Mouse (Mus musculus) stomach, embryonic 14.5 days (tissue): ENCODE measurements around the gene Sstr2. TPM values are rescaled to one million over a fixed set of nuclear protein-coding genes. Genes with fewer than 3 reads are reported as not detected.

Source experiments
- ATAC-seq: fragments of 200-750 bp; cut with Nextera tagmentation; 2 replicates; pipeline ENCODE4 v1.8.0; 2017; ENCODE audit warnings: low read depth, moderate TSS enrichment; ENCODE audit not compliant: insufficient number of reproducible peaks, insufficient read depth, low FRiP score
- H3K27ac ChIP-seq: fragments of 300-500 bp; sonication (generic); 2 replicates; pipeline ENCODE4 v1.5.1; 2014; ENCODE audit warnings: mild to moderate bottlenecking, low read length, moderate library complexity, mixed read lengths
- H3K27me3 ChIP-seq: fragments of 300-500 bp; sonication (generic); 2 replicates; pipeline ENCODE4 v1.6.1; 2014; ENCODE audit warnings: low read length, control low read depth, mixed read lengths; ENCODE audit not compliant: control insufficient read depth, insufficient read depth
- H3K36me3 ChIP-seq: fragments of 300-500 bp; sonication (generic); 2 replicates; pipeline ENCODE4 v1.6.1; 2014; ENCODE audit warnings: mild to moderate bottlenecking, control low read depth, low read length, moderate library complexity, mixed read lengths; ENCODE audit not compliant: control insufficient read depth, insufficient read depth
- H3K4me1 ChIP-seq: fragments of 300-500 bp; sonication (generic); 2 replicates; pipeline ENCODE4 v1.6.1; 2014; ENCODE audit warnings: low read length, control low read depth, mixed read lengths; ENCODE audit not compliant: control insufficient read depth, insufficient read depth
- H3K4me2 ChIP-seq: fragments of 300-500 bp; sonication (generic); replicated peaks from 2 replicates; pipeline ENCODE4 v1.6.1; 2014; ENCODE audit warnings: low read depth, low read length, control low read depth
- H3K4me3 ChIP-seq: fragments of 300-500 bp; sonication (generic); 2 replicates; pipeline ENCODE4 v1.5.1; 2014; ENCODE audit warnings: low read depth, low read length, control low read depth
- H3K9ac ChIP-seq: fragments of 300-500 bp; sonication (generic); replicated peaks from 2 replicates; pipeline ENCODE4 v1.6.1; 2014; ENCODE audit warnings: low read depth, mild to moderate bottlenecking, control low read depth, low read length, moderate library complexity, mixed read lengths
- H3K9me3 ChIP-seq: fragments of 300-500 bp; sonication (generic); 2 replicates; pipeline ENCODE4 v1.6.1; 2016; ENCODE audit warnings: low read depth, low read length, control low read depth; ENCODE audit not compliant: control insufficient read depth
- WGBS: fragments of 180-500 bp; shearing (Covaris S2); extraction: QIAGEN DNeasy Blood & Tissue Kit; methylation state at CpG from one replicate; pipeline ENCODE4 v1.1.7; 2014; 5-methylcytosine and 5-hydroxymethylcytosine counted together
- polyA plus RNA-seq: library from polyadenylated mRNA; unstranded; fragments of >200 nt; fragmentation: Nextera tagmentation; extraction: Ambion mirVana; gene quantifications from 2 replicates; pipeline ENCODE4 v1.2.1, GENCODE M21; 2014

Gene Sstr2
- polyA plus RNA-seq: 0.56 and 2.0 TPM in 2 replicates

DNA sequence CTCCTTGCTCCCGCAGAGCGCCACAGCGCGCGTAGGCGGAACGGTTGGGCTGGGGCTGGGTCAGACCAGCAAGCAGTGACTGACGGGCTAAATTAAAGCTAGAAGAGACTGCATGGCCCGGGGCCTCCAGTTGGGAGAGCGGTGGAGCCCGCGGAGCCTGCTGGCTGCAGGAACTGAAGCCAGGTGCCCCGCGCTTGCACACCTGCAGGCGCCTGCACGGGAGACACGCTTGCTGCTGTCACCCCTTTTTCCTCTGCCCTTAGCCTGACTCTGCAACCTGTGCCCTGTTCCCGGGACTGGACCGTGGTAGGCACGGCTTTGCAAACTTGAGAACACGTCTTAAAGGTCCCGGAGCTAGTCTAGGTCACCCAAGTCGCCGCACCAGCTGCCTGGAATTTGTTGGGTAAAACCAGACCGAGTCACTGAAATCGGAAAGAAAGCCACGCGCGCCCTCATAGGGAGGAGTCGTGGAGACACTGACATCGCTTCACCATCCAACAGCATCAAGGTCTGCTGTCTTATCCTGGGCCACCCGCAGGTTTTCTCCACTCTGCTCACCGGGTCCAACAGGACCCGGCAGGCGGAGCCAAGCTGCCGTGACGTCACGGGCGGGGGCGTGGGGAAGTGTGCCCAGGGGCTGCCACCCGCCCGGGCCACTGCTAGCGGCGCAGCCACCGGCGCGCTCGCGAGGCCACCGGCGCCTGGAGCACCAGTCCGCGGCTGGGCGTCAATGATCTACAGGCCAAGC lies at the start of gene Sstr2:
Gene Sstr2, plus strand, starts transcription at position 671 of the 748 bp plus-strand sequence.
- Histone ChIP-seq H3K27me3 (peaks cover 19% of the 10 kb centered on the region), H3K36me3 (no peaks in the 10 kb centered on the region), H3K9me3 (no peaks in the 10 kb centered on the region), H3K9ac (no peak within 1 kb of the TSS; the same call in 1 of the 2 replicates), H3K4me3 (peak within 1 kb of the TSS; percentile 31), H3K4me1 (peaks cover 12% of the 10 kb centered on the region; the same call in 1 of the 2 replicates), H3K27ac (no peak within 1 kb of the TSS), H3K4me2 (peak within 1 kb of the TSS; percentile 85)
- peak; percentile 49; the same call in 1 of the 2 replicates for ATAC-seq
- WGBS: 2% methylated on average over 54 of the region's 54 CpGs

DNA sequence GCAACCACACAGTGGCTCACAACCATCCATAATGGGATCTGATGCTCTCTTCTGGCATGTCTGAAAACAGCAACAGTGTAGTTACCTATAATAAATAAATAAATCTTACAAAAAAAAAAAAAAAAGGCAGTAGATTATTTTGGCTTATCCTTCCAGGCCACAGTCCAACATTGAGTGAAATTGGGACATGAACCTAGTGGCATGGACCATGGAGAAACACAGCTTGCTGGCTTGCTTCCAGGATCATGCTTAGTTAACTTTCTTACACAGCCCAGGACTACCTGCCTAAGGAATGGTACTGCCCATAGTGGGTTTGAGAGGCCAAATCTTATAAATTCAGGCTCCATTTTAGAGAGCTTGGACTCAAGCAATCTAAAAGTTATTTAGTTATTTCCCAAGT lies 47.5 kb upstream of the Sstr2 start:
- H3K4me3 ChIP-seq: no peak overlapping the region
- no peak overlapping the region for H3K4me2 ChIP-seq
- H3K4me1 ChIP-seq: no peaks in the 10 kb centered on the region
- no peak overlapping the region for H3K9ac ChIP-seq
- H3K9me3 ChIP-seq: no peaks in the 10 kb centered on the region
- ATAC-seq: no peak
- no peaks in the 10 kb centered on the region for H3K27me3 ChIP-seq
- no peak overlapping the region for H3K27ac ChIP-seq
- no peaks in the 10 kb centered on the region for H3K36me3 ChIP-seq

DNA sequence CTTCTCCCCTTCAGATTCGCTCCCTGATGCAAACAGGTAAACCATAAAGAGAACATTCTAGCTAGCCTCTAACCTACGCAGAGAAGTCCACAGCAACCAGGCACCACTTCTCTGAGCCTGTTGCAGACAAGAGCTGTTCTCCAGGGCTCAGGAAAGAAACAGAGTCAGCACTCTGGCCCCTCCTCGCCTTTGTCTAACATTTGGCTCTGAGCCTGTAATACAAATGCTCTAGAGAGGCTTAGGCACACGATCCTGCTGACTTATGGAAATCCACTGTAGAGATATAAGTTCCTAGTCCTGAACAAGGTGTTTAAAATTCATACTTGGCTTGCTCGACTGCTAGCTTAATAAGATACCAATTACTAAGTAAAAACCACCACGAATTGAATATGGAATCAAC lies 46.5 kb upstream of the Sstr2 start:
- no peak overlapping the region for H3K9ac ChIP-seq
- no peaks in the 10 kb centered on the region for H3K36me3 ChIP-seq
- H3K4me1 ChIP-seq: no peaks in the 10 kb centered on the region
- no peak overlapping the region for H3K27ac ChIP-seq
- ATAC-seq: no peak
- H3K4me2 ChIP-seq: no peak overlapping the region
- no peaks in the 10 kb centered on the region for H3K27me3 ChIP-seq
- 56% methylated on average over 6 of the region's 6 CpGs for WGBS
- no peaks in the 10 kb centered on the region for H3K9me3 ChIP-seq
- no peak overlapping the region for H3K4me3 ChIP-seq

DNA sequence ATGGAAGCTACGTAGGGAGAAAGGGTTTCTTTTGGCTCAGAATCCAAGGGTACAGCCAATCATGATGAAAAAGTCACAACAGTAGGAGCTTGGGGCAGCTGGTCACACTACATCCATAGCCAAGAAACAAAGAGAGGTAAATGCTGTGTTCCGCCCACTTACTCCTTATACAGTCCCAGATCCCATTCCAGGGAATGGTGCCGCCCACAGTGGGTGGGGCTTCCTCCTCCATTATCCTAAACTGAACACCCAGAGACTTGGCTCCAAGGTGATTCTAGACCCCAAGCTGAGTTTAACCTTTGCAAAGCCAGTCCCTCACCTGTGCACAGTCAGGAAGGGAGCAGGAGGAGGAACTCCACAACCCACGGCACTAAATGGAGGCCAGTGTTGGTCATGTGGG lies 41.9 kb upstream of the Sstr2 start:
- no peak overlapping the region for H3K4me3 ChIP-seq
- no peak overlapping the region for H3K9ac ChIP-seq
- no peaks in the 10 kb centered on the region for H3K4me1 ChIP-seq
- no peaks in the 10 kb centered on the region for H3K9me3 ChIP-seq
- H3K36me3 ChIP-seq: no peaks in the 10 kb centered on the region
- no peak for ATAC-seq
- H3K27ac ChIP-seq: no peak overlapping the region
- 73% methylated on average over 4 of the region's 4 CpGs for WGBS
- H3K27me3 ChIP-seq: no peaks in the 10 kb centered on the region
- H3K4me2 ChIP-seq: no peak overlapping the region

DNA sequence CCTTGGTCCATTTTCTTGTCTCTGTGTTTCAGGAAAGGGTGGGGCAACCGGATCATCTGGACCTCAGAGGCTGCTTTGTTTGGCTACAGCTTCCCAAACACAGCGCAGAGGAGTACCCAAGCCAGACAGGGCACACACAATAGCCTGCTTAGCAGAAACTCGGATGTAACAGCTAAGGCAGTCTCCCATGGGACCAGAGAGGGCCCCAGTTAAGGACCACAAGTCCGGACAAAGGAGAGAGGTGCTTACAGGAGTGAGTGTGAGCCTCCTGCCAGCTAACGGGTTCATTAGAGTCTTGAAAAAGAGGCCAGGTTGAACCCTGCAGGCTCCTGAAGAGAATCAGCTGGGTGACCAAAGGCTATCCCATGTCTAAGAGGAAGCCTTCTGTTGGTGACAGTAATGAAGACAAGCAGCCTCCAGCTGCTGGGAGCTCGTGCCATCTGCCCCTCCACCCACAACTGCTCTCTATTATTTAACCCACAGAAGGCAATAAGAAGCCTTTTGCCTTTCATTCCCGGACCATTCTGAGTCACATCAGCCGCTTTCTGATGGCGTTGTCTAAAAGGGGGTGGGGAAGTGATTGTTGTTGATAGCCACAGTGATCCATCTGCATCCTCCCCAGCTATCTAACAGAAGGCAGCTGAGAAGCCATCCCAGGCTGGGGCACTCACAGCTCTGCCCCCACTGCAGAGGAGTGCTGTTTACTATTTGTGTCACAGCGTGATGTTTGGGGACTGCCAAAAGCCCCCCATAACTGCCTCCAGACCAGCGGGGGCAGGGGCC lies 35.1 kb upstream of the Sstr2 start:
- no peak overlapping the region for H3K4me2 ChIP-seq
- WGBS: 45% methylated on average over 11 of the region's 11 CpGs
- H3K9ac ChIP-seq: no peak overlapping the region
- peak; percentile 42; the same call in 1 of the 2 replicates for ATAC-seq
- H3K27me3 ChIP-seq: no peaks in the 10 kb centered on the region
- H3K4me1 ChIP-seq: no peaks in the 10 kb centered on the region
- H3K27ac ChIP-seq: no peak overlapping the region; the same call in 1 of the 2 replicates
- no peak overlapping the region for H3K4me3 ChIP-seq
- H3K36me3 ChIP-seq: no peaks in the 10 kb centered on the region
- H3K9me3 ChIP-seq: no peaks in the 10 kb centered on the region

DNA sequence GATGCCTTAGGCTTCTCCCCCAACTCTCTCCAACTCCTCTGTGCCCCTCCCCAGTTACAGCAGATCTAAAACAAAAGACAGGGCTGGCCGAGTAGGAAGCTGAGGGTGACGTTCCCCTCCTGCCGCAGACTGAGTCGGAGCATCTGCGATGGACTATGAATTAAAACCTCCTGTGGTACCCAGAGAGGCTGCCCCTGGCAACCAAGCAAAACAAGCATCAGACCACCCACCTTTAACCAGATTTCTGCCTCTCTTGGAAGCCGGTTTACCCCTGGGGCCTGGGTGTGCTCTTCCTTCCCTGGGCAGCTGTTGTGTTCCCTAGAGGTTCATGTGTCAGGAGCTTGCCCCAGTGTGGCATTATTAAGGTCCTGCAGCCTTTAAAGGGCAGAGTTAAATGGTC lies 32.7 kb upstream of the Sstr2 start:
- H3K9me3 ChIP-seq: no peaks in the 10 kb centered on the region
- no peaks in the 10 kb centered on the region for H3K4me1 ChIP-seq
- 71% methylated on average over 6 of the region's 6 CpGs for WGBS
- no peaks in the 10 kb centered on the region for H3K36me3 ChIP-seq
- H3K4me3 ChIP-seq: no peak overlapping the region
- no peaks in the 10 kb centered on the region for H3K27me3 ChIP-seq
- ATAC-seq: no peak
- H3K27ac ChIP-seq: no peak overlapping the region
- no peak overlapping the region for H3K4me2 ChIP-seq
- no peak overlapping the region for H3K9ac ChIP-seq

DNA sequence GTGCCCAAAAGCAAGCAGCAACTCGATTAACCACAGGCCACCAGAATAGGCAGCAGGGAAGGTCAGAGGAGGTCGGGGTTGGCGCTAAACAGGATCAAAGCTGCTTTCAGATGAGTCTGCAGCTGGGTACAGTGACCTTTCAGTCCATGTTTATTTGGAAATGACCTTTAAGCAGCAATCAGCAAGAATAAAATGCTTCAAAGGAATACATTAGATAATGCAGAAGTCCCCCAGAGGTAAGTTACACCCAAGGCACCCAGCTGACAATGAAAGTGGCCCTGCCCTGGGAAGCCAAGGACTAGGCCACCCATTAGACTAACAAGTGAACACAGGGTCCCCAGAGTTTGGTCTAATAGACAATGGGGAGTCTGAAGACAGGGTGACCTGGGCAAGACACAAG lies 30.2 kb upstream of the Sstr2 start:
- Histone ChIP-seq H3K9me3 (no peaks in the 10 kb centered on the region), H3K4me1 (no peaks in the 10 kb centered on the region), H3K27ac (no peak overlapping the region), H3K4me2 (no peak overlapping the region), H3K36me3 (no peaks in the 10 kb centered on the region), H3K27me3 (no peaks in the 10 kb centered on the region), H3K9ac (no peak overlapping the region), H3K4me3 (no peak overlapping the region)
- WGBS: 45% methylated on average over 3 of the region's 3 CpGs
- ATAC-seq: no peak

DNA sequence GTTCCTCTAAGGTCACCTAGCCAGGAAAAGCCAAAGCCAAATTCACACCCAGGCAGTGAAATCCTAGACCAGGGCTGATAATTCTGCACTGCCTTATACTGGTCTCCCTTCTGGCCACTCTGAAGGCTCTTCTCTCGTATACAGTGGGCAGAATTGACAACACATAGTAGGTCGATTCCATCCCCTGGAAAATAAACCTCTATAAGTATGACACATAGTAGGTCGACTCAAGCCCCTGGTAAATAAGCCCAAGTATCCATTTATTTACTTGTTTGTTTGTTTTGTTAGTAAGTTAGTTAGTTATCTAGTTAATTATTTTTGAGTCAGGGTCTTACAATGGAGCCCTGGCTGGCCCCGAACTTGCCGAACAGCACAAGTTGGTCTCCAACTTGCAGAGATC lies 24.0 kb upstream of the Sstr2 start:
- ATAC-seq: no peak
- no peak overlapping the region for H3K27ac ChIP-seq
- H3K9ac ChIP-seq: no peak overlapping the region
- no peaks in the 10 kb centered on the region for H3K36me3 ChIP-seq
- H3K4me2 ChIP-seq: no peak overlapping the region
- no peak overlapping the region for H3K4me3 ChIP-seq
- H3K9me3 ChIP-seq: no peaks in the 10 kb centered on the region
- H3K27me3 ChIP-seq: no peaks in the 10 kb centered on the region
- no peaks in the 10 kb centered on the region for H3K4me1 ChIP-seq
- 84% methylated on average over 5 of the region's 5 CpGs for WGBS
